ENCODE assay signal across 8 mouse cellular contexts in the genomic region with DNA sequence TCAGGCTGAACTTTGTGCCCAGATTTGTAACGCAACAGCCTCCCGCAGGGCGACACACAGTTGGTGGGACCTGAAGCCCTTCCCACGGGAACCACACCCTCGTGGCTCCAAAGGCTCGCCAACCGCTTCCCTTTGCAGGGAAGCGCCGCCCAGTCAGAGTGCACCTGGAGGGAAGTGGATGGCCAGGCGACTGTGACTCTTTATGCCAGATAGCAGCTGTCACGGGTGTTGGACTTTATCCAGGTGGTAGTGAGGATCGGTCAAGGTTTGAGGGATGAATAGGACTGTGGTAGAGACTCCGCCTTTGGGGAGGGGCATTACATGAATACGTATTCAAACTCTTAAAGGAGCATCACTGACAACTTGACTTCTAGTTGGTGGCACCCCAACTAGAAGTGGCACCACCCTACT. TPM values are rescaled to one million over a fixed set of nuclear protein-coding genes. Genes with fewer than 3 reads are reported as not detected.
A peak's percentile ranks its signal among the peaks of the same experiment; 100 is the strongest.
DNase-seq lines count a peak whose midpoint lies in the region; ATAC-seq and TF ChIP-seq lines count a peak whose summit lies in the region.

No protein-coding gene starts in this region.

- H3K27ac ChIP-seq in left cerebral cortex, adult 2 months: peak overlapping the region; percentile 100; the same call in 1 of the 2 replicates
- no peak overlapping the region for H3K27ac ChIP-seq in bone marrow macrophage, adult 2 months (ENCODE audit: insufficient read depth, low read depth, low read length)
- no peak overlapping the region for H3K27ac ChIP-seq in forebrain, embryonic 14.5 days (ENCODE audit: low read depth, low read length)
- H3K27ac ChIP-seq in intestine, embryonic 14.5 days (ENCODE audit: low read depth): peak overlapping the region; percentile 94; the same call in 1 of the 2 replicates
- no peak overlapping the region for H3K27ac ChIP-seq in liver, embryonic 11.5 days (ENCODE audit: low read depth, low read length)
- H3K27ac ChIP-seq in midbrain, postnatal 0 days (ENCODE audit: low read depth, low read length): no peak overlapping the region

- TF ChIP-seq CTCF in left cerebral cortex, adult 2 months (IDR thresholded peaks at IDR 0.05): no peak
- TF ChIP-seq CTCF in bone marrow macrophage, adult 2 months (IDR thresholded peaks at IDR 0.05; ENCODE audit: low read depth, low read length): no peak
- no peak for TF ChIP-seq CTCF in midbrain, postnatal 0 days (IDR thresholded peaks at IDR 0.05)

- peaks cover 18% of the 10 kb centered on the region for H3K27me3 ChIP-seq in forebrain, embryonic 14.5 days (replicated peaks; ENCODE audit: control insufficient read depth, insufficient read depth, low read length)
- H3K27me3 ChIP-seq in intestine, embryonic 14.5 days (replicated peaks; ENCODE audit: control insufficient read depth, insufficient read depth, low read length): peaks cover 8% of the 10 kb centered on the region; the same call in 1 of the 2 replicates
- H3K27me3 ChIP-seq in liver, embryonic 11.5 days (replicated peaks; ENCODE audit: control insufficient read depth, insufficient read depth, low read length): peaks cover 7% of the 10 kb centered on the region
- H3K27me3 ChIP-seq in midbrain, postnatal 0 days (ENCODE audit: insufficient read depth, low read length): peaks cover 5% of the 10 kb centered on the region; the same call in 1 of the 2 replicates

- H3K4me3 ChIP-seq in left cerebral cortex, adult 2 months: peak overlapping the region; percentile 74
- H3K4me3 ChIP-seq in bone marrow macrophage, adult 2 months (ENCODE audit: insufficient read depth, low read length): peak overlapping the region; percentile 84
- peak overlapping the region; percentile 70 for H3K4me3 ChIP-seq in forebrain, embryonic 14.5 days (ENCODE audit: low read depth, low read length)
- H3K4me3 ChIP-seq in intestine, embryonic 14.5 days (ENCODE audit: low read depth, low read length): no peak overlapping the region
- H3K4me3 ChIP-seq in liver, embryonic 11.5 days (ENCODE audit: low read depth, low read length): peak overlapping the region; percentile 82
- H3K4me3 ChIP-seq in midbrain, postnatal 0 days (ENCODE audit: low read depth, low read length): peak overlapping the region; percentile 74

- H3K9me3 ChIP-seq in forebrain, embryonic 14.5 days (replicated peaks; ENCODE audit: control insufficient read depth, low read length): no peaks in the 10 kb centered on the region
- no peaks in the 10 kb centered on the region for H3K9me3 ChIP-seq in intestine, embryonic 14.5 days (ENCODE audit: control insufficient read depth, low read length)
- H3K9me3 ChIP-seq in liver, embryonic 11.5 days (ENCODE audit: control insufficient read depth, low read length): no peaks in the 10 kb centered on the region
- H3K9me3 ChIP-seq in midbrain, postnatal 0 days (ENCODE audit: low read length): no peaks in the 10 kb centered on the region

- peaks cover 27% of the 10 kb centered on the region for H3K36me3 ChIP-seq in forebrain, embryonic 14.5 days (ENCODE audit: control insufficient read depth, insufficient read depth, low read length)
- peaks cover 21% of the 10 kb centered on the region for H3K36me3 ChIP-seq in intestine, embryonic 14.5 days (ENCODE audit: control insufficient read depth, insufficient read depth, low read length)
- peaks cover 12% of the 10 kb centered on the region for H3K36me3 ChIP-seq in liver, embryonic 11.5 days (ENCODE audit: control insufficient read depth, insufficient read depth, low read length)
- H3K36me3 ChIP-seq in midbrain, postnatal 0 days (ENCODE audit: insufficient read depth, low read length): peaks cover 11% of the 10 kb centered on the region

- WGBS in forebrain, embryonic 14.5 days: 4% methylated on average over 14 of the region's 14 CpGs
- WGBS in intestine, embryonic 14.5 days: 16% methylated on average over 14 of the region's 14 CpGs
- 13% methylated on average over 14 of the region's 14 CpGs for WGBS in liver, embryonic 11.5 days
- 3% methylated on average over 14 of the region's 14 CpGs for WGBS in midbrain, postnatal 0 days

- peak overlapping the region; percentile 84; the same call in 1 of the 2 replicates for H3K9ac ChIP-seq in forebrain, embryonic 14.5 days (ENCODE audit: low read length)
- no peak overlapping the region for H3K9ac ChIP-seq in intestine, embryonic 14.5 days (ENCODE audit: low read length)
- H3K9ac ChIP-seq in liver, embryonic 11.5 days (ENCODE audit: low read depth, low read length): no peak overlapping the region; the same call in 1 of the 2 replicates
- H3K9ac ChIP-seq in midbrain, postnatal 0 days (replicated peaks; ENCODE audit: low read length, poor library complexity, severe bottlenecking): peak overlapping the region; percentile 29; the same call in 1 of the 2 replicates

- no peak for TF ChIP-seq POLR2A in bone marrow macrophage, adult 2 months (IDR thresholded peaks at IDR 0.05; ENCODE audit: borderline replicate concordance, low read depth, low read length)

- 0 out of 2 replicates have a peak, but pooled peaks have one; percentile 1 for ATAC-seq in forebrain, embryonic 14.5 days
- ATAC-seq in intestine, embryonic 14.5 days (replicated peaks; ENCODE audit: low FRiP score, low TSS enrichment, low read depth): peak; percentile 50
- ATAC-seq in liver, embryonic 11.5 days (replicated peaks; ENCODE audit: low FRiP score): peak; percentile 20
- peak; percentile 13; the same call in 1 of the 2 replicates for ATAC-seq in midbrain, postnatal 0 days (ENCODE audit: low FRiP score)

- H3K4me2 ChIP-seq in forebrain, embryonic 14.5 days (ENCODE audit: low read length): peak overlapping the region; percentile 92
- peak overlapping the region; percentile 86 for H3K4me2 ChIP-seq in intestine, embryonic 14.5 days (ENCODE audit: low read length)
- peak overlapping the region; percentile 89 for H3K4me2 ChIP-seq in liver, embryonic 11.5 days
- H3K4me2 ChIP-seq in midbrain, postnatal 0 days (ENCODE audit: low read depth, low read length, poor library complexity, severe bottlenecking): peak overlapping the region; percentile 80

- intact Hi-C loops in left cerebral cortex, adult 2 months (cut with DNase I): loop anchor here (2.0 kb wide), 1 partner anchor 276 kb away; no protein-coding TSS in a partner anchor

- peaks cover 11% of the 10 kb centered on the region for H3K4me1 ChIP-seq in bone marrow macrophage, adult 2 months (ENCODE audit: control insufficient read depth, insufficient read depth, low read length)
- peaks cover 10% of the 10 kb centered on the region; the same call in 1 of the 2 replicates for H3K4me1 ChIP-seq in forebrain, embryonic 14.5 days (ENCODE audit: control insufficient read depth, insufficient read depth, low read length)
- H3K4me1 ChIP-seq in intestine, embryonic 14.5 days (replicated peaks; ENCODE audit: control insufficient read depth, insufficient read depth, low read length): peaks cover 19% of the 10 kb centered on the region
- H3K4me1 ChIP-seq in liver, embryonic 11.5 days (replicated peaks; ENCODE audit: control insufficient read depth, insufficient read depth, low read length): peaks cover 19% of the 10 kb centered on the region
- no peaks in the 10 kb centered on the region for H3K4me1 ChIP-seq in midbrain, postnatal 0 days (ENCODE audit: insufficient read depth, low read length)

- peak; percentile 39 to 45 for DNase-seq in left cerebral cortex, adult 2 months (ENCODE audit: extremely low spot score in 1 of 2, low spot score in 2 of 2)
- DNase-seq in left cerebral cortex, adult 11 months (ENCODE audit: low spot score): no peak
- peak; percentile 31 for DNase-seq in forebrain, embryonic 14.5 days (ENCODE audit: low spot score)
- DNase-seq in intestine, embryonic 14.5 days (ENCODE audit: low spot score): peak; percentile 67
- peak; percentile 45 for DNase-seq in liver, embryonic 11.5 days (ENCODE audit: low spot score)
- DNase-seq in midbrain, postnatal 0 days (ENCODE audit: low spot score): peak; percentile 76
- DNase-seq in ovary, postnatal 14 days (ENCODE audit: low spot score): no peak

RNA-seq across cellular contexts. Expression of gene Leng9, which starts 0.6 kb away (rescaled TPM):
- total RNA-seq in left cerebral cortex, adult 2 months (2021): 1 to 10 TPM; 6.2 to 6.9 TPM
- 3.1 and 3.8 TPM in 2 replicates for polyA plus RNA-seq in bone marrow macrophage, adult 2 months (2012; ENCODE audit: insufficient read depth, insufficient read length, missing spikeins)
- 3.1 and 3.9 TPM in 2 replicates for polyA plus RNA-seq in forebrain, embryonic 14.5 days (2014; fragmentation: Nextera tagmentation; extraction: Ambion mirVana)
- polyA plus RNA-seq in intestine, embryonic 14.5 days (2014; fragmentation: Nextera tagmentation; extraction: Ambion mirVana): 2.4 and 2.7 TPM in 2 replicates
- 1.8 TPM in 2 replicates for polyA plus RNA-seq in liver, embryonic 11.5 days (2014; fragmentation: Nextera tagmentation; extraction: Ambion mirVana)
- 3.3 and 4.9 TPM in 2 replicates for total RNA-seq in midbrain, postnatal 0 days (2014; rRNA removed)
- polyA plus RNA-seq in midbrain, postnatal 0 days (2015; fragmentation: Nextera tagmentation; extraction: Ambion mirVana): 4.7 and 5.3 TPM in 2 replicates

RNA-seq across cellular contexts. Expression of gene Cdc42ep5, which starts 13.8 kb away (rescaled TPM):
- total RNA-seq in left cerebral cortex, adult 2 months (2021): 1 to 10 TPM; 1.4 to 1.6 TPM
- not detected in 2 replicates for polyA plus RNA-seq in bone marrow macrophage, adult 2 months (2012; ENCODE audit: insufficient read depth, insufficient read length, missing spikeins)
- polyA plus RNA-seq in forebrain, embryonic 14.5 days (2014; fragmentation: Nextera tagmentation; extraction: Ambion mirVana): 5.6 and 5.9 TPM in 2 replicates
- polyA plus RNA-seq in intestine, embryonic 14.5 days (2014; fragmentation: Nextera tagmentation; extraction: Ambion mirVana): 58.5 and 62.4 TPM in 2 replicates
- 20.0 and 22.8 TPM in 2 replicates for polyA plus RNA-seq in liver, embryonic 11.5 days (2014; fragmentation: Nextera tagmentation; extraction: Ambion mirVana)
- total RNA-seq in midbrain, postnatal 0 days (2014; rRNA removed): 6.6 and 9.7 TPM in 2 replicates
- 8.3 and 8.5 TPM in 2 replicates for polyA plus RNA-seq in midbrain, postnatal 0 days (2015; fragmentation: Nextera tagmentation; extraction: Ambion mirVana)

RNA-seq across cellular contexts. Expression of gene Leng8, which starts 14.0 kb away (rescaled TPM):
- 100 to 1,000 TPM; 178 to 184 TPM for total RNA-seq in left cerebral cortex, adult 2 months (2021)
- polyA plus RNA-seq in bone marrow macrophage, adult 2 months (2012; ENCODE audit: insufficient read depth, insufficient read length, missing spikeins): 126 and 153 TPM in 2 replicates
- polyA plus RNA-seq in forebrain, embryonic 14.5 days (2014; fragmentation: Nextera tagmentation; extraction: Ambion mirVana): 43.0 and 59.2 TPM in 2 replicates
- polyA plus RNA-seq in intestine, embryonic 14.5 days (2014; fragmentation: Nextera tagmentation; extraction: Ambion mirVana): 48.2 and 51.4 TPM in 2 replicates
- 43.6 and 48.1 TPM in 2 replicates for polyA plus RNA-seq in liver, embryonic 11.5 days (2014; fragmentation: Nextera tagmentation; extraction: Ambion mirVana)
- 176 and 253 TPM in 2 replicates for total RNA-seq in midbrain, postnatal 0 days (2014; rRNA removed)
- polyA plus RNA-seq in midbrain, postnatal 0 days (2015; fragmentation: Nextera tagmentation; extraction: Ambion mirVana): 52.7 and 64.1 TPM in 2 replicates

RNA-seq across cellular contexts. Expression of gene Ttyh1, which starts 31.6 kb away (rescaled TPM):
- total RNA-seq in left cerebral cortex, adult 2 months (2021): 100 to 1,000 TPM; 667 to 745 TPM
- not detected in 2 replicates for polyA plus RNA-seq in bone marrow macrophage, adult 2 months (2012; ENCODE audit: insufficient read depth, insufficient read length, missing spikeins)
- polyA plus RNA-seq in forebrain, embryonic 14.5 days (2014; fragmentation: Nextera tagmentation; extraction: Ambion mirVana): 61.6 and 68.0 TPM in 2 replicates
- polyA plus RNA-seq in intestine, embryonic 14.5 days (2014; fragmentation: Nextera tagmentation; extraction: Ambion mirVana): 5.2 and 7.1 TPM in 2 replicates
- 0.58 and 0.85 TPM in 2 replicates for polyA plus RNA-seq in liver, embryonic 11.5 days (2014; fragmentation: Nextera tagmentation; extraction: Ambion mirVana)
- total RNA-seq in midbrain, postnatal 0 days (2014; rRNA removed): 433 and 742 TPM in 2 replicates
- polyA plus RNA-seq in midbrain, postnatal 0 days (2015; fragmentation: Nextera tagmentation; extraction: Ambion mirVana): 186 and 226 TPM in 2 replicates

Comparison
In these comparisons a context has a peak if more than half of its experiments do, and no peak if none do; other contexts are left out.
1. DNase-seq: peak in left cerebral cortex, adult 2 months (2 of 2), forebrain, embryonic 14.5 days (single experiment), intestine, embryonic 14.5 days (single experiment), liver, embryonic 11.5 days (single experiment) and midbrain, postnatal 0 days (single experiment); none in left cerebral cortex, adult 11 months (single experiment) and ovary, postnatal 14 days (single experiment).
2. H3K27ac ChIP-seq: peak in left cerebral cortex, adult 2 months (single experiment) and intestine, embryonic 14.5 days (single experiment); none in bone marrow macrophage, adult 2 months (single experiment), forebrain, embryonic 14.5 days (single experiment), liver, embryonic 11.5 days (single experiment) and midbrain, postnatal 0 days (single experiment).
3. H3K9ac ChIP-seq: peak in forebrain, embryonic 14.5 days (single experiment) and midbrain, postnatal 0 days (single experiment); none in intestine, embryonic 14.5 days (single experiment) and liver, embryonic 11.5 days (single experiment).
4. Peak in every context shown above with its lines, with median percentiles within 50 percentile points of each other: ATAC-seq and H3K4me2 ChIP-seq.